Mouse (Mus musculus) MEL (cell line): ENCODE results near the gene Txndc15. TPM values are rescaled to one million over a fixed set of nuclear protein-coding genes. Genes with fewer than 3 reads are reported as not detected.

Experiments used
- DNase-seq: peaks from one replicate; pipeline ENCODE4 v3.0.0; 2011; ENCODE audit warnings: low read depth, low spot score
- H3K27ac ChIP-seq: 2 replicates; pipeline ENCODE4 v1.5.1; 2012; ENCODE audit warnings: low read depth, mild to moderate bottlenecking, control low read depth, low read length, moderate library complexity; ENCODE audit not compliant: control insufficient read depth
- H3K27me3 ChIP-seq, 2 experiments: fragments of 150-350 bp in 1 of 2; sonication (generic) in 1 of 2; 2 replicates each; pipeline ENCODE4 v1.6.1; 2012; ENCODE audit warnings: low read length in 2 of 2, mild to moderate bottlenecking in 2 of 2, improper control_type of control experiment in 1 of 2, moderate library complexity in 1 of 2; ENCODE audit not compliant: insufficient read depth in 2 of 2, control insufficient read depth in 1 of 2
- H3K36me3 ChIP-seq, 2 experiments: 2 replicates each; pipeline ENCODE4 v1.6.1; 2012 to 2014; ENCODE audit warnings: low read length in 2 of 2, improper control_type of control experiment in 1 of 2, inconsistent platforms in 1 of 2, mild to moderate bottlenecking in 1 of 2; ENCODE audit not compliant: insufficient read depth in 2 of 2, control insufficient read depth in 1 of 2
- H3K4me1 ChIP-seq, 2 experiments: fragments of 150-350 bp in 1 of 2; sonication (generic) in 1 of 2; 2 replicates each; pipeline ENCODE4 v1.6.1; 2012; ENCODE audit warnings: low read length in 2 of 2, improper control_type of control experiment in 1 of 2, mild to moderate bottlenecking in 1 of 2; ENCODE audit not compliant: insufficient read depth in 2 of 2, control insufficient read depth in 1 of 2
- H3K4me3 ChIP-seq, 2 experiments: fragments of 150-350 bp in 1 of 2; sonication (generic) in 1 of 2; 2 replicates each; pipeline ENCODE4 v1.5.1; 2012; ENCODE audit warnings: low read depth in 2 of 2, low read length in 2 of 2, mild to moderate bottlenecking in 2 of 2, moderate library complexity in 2 of 2, control low read depth in 1 of 2, improper control_type of control experiment in 1 of 2; ENCODE audit not compliant: control insufficient read depth in 1 of 2, insufficient read depth in 1 of 2
- H3K79me2 ChIP-seq: 2 replicates; pipeline ENCODE4 v1.6.1; 2012; ENCODE audit warnings: mild to moderate bottlenecking, low read length, moderate library complexity; ENCODE audit not compliant: control insufficient read depth, poor library complexity, insufficient read depth
- H3K9ac ChIP-seq: 2 replicates; pipeline ENCODE4 v1.6.1; 2012; ENCODE audit warnings: low read depth, mild to moderate bottlenecking, control low read depth, low read length, moderate library complexity; ENCODE audit not compliant: control insufficient read depth, poor library complexity, severe bottlenecking
- H3K9me3 ChIP-seq: fragments of 150-350 bp; sonication (generic); replicated peaks from 2 replicates; pipeline ENCODE4 v1.6.1; 2012; ENCODE audit warnings: mild to moderate bottlenecking, low read length, improper control_type of control experiment, moderate library complexity; ENCODE audit not compliant: insufficient read depth
- CHD1 ChIP-seq: IDR thresholded peaks from 2 replicates; pipeline ENCODE4 v1.6.1; 2012; ENCODE audit warnings: low read depth, mild to moderate bottlenecking, inconsistent platforms, low read length, improper control_type of control experiment
- CHD2 ChIP-seq: IDR thresholded peaks from 2 replicates; pipeline ENCODE4 v1.6.1; 2011; ENCODE audit warnings: low read length, improper control_type of control experiment
- CTCF ChIP-seq, 3 experiments: IDR thresholded peaks in 2 of 3; conservative IDR thresholded peaks in 1 of 3; 2 replicates each; pipeline ENCODE4 v1.5.1; 2011 to 2012; ENCODE audit warnings: low read length in 3 of 3, low read depth in 2 of 3, mild to moderate bottlenecking in 2 of 3, improper control_type of control experiment in 1 of 3, inconsistent platforms in 1 of 3, mixed read lengths in 1 of 3, moderate library complexity in 1 of 3; ENCODE audit not compliant: control insufficient read depth in 1 of 3, insufficient read depth in 1 of 3, poor library complexity in 1 of 3, severe bottlenecking in 1 of 3
- E2F4 ChIP-seq: IDR thresholded peaks from 2 replicates; pipeline ENCODE4 v1.6.1; 2011; ENCODE audit warnings: low read depth, low read length, improper control_type of control experiment, borderline replicate concordance
- ELF1 ChIP-seq: IDR thresholded peaks from 2 replicates; pipeline ENCODE4 v1.6.1; 2014; ENCODE audit warnings: low read depth, mild to moderate bottlenecking, inconsistent platforms, low read length, improper control_type of control experiment, moderate library complexity
- ETS1 ChIP-seq: IDR thresholded peaks from 2 replicates; pipeline ENCODE4 v1.6.1; 2012; ENCODE audit warnings: low read depth, mild to moderate bottlenecking, inconsistent platforms, low read length, improper control_type of control experiment, moderate library complexity
- GABPA ChIP-seq: IDR thresholded peaks from 2 replicates; pipeline ENCODE4 v1.6.1; 2012; ENCODE audit warnings: low read depth, mild to moderate bottlenecking, inconsistent platforms, low read length, improper control_type of control experiment, moderate library complexity
- JUND ChIP-seq: IDR thresholded peaks from 2 replicates; pipeline ENCODE4 v1.6.1; 2011; ENCODE audit warnings: low read depth, mild to moderate bottlenecking, improper control_type of control experiment, low read length
- MAX ChIP-seq: IDR thresholded peaks from 2 replicates; pipeline ENCODE4 v1.6.1; 2011; ENCODE audit warnings: low read length, improper control_type of control experiment
- MEF2A ChIP-seq: IDR thresholded peaks from 2 replicates; pipeline ENCODE4 v1.6.1; 2014; ENCODE audit warnings: low read depth, mild to moderate bottlenecking, inconsistent platforms, low read length, improper control_type of control experiment; ENCODE audit not compliant: poor library complexity, insufficient replicate concordance, severe bottlenecking; ENCODE audit errors: extremely low read depth
- MYC ChIP-seq: IDR thresholded peaks from 2 replicates; pipeline ENCODE4 v1.6.1; 2011; ENCODE audit warnings: low read depth, mild to moderate bottlenecking, low read length, improper control_type of control experiment, moderate library complexity
- POLR2AphosphoS5 ChIP-seq: IDR thresholded peaks from 2 replicates; pipeline ENCODE4 v1.6.1; 2012; ENCODE audit warnings: low read depth, borderline replicate concordance, mild to moderate bottlenecking, inconsistent platforms, low read length, moderate library complexity, mixed read lengths
- RAD21 ChIP-seq: IDR thresholded peaks from 2 replicates; pipeline ENCODE4 v1.6.1; 2011; ENCODE audit warnings: mild to moderate bottlenecking, low read depth, low read length, improper control_type of control experiment
- RCOR1 ChIP-seq: IDR thresholded peaks from 2 replicates; pipeline ENCODE4 v1.6.1; 2012; ENCODE audit warnings: low read depth, mild to moderate bottlenecking, inconsistent platforms, low read length, improper control_type of control experiment
- SIN3A ChIP-seq: IDR thresholded peaks from 2 replicates; pipeline ENCODE4 v1.6.1; 2012; ENCODE audit warnings: low read length, improper control_type of control experiment, inconsistent platforms
- SMC3 ChIP-seq: IDR thresholded peaks from 2 replicates; pipeline ENCODE4 v1.6.1; 2011; ENCODE audit warnings: low read depth, low read length, improper control_type of control experiment
- TBP ChIP-seq: IDR thresholded peaks from 2 replicates; pipeline ENCODE4 v1.8.0; 2011; ENCODE audit warnings: low read depth, low read length, improper control_type of control experiment
- TCF12 ChIP-seq: IDR thresholded peaks from 2 replicates; pipeline ENCODE4 v1.6.1; 2014; ENCODE audit warnings: low read depth, mild to moderate bottlenecking, inconsistent platforms, low read length, improper control_type of control experiment, moderate library complexity
- UBTF ChIP-seq: IDR thresholded peaks from 2 replicates; pipeline ENCODE4 v1.6.1; 2012; ENCODE audit warnings: low read depth, mild to moderate bottlenecking, inconsistent platforms, low read length, improper control_type of control experiment, moderate library complexity, borderline replicate concordance; ENCODE audit not compliant: insufficient read depth
- USF2 ChIP-seq, 2 experiments: IDR thresholded peaks; 2 replicates each; pipeline ENCODE4 v1.6.1; 2011 to 2012; ENCODE audit warnings: improper control_type of control experiment in 2 of 2, low read length in 2 of 2, borderline replicate concordance in 1 of 2, inconsistent platforms in 1 of 2, low read depth in 1 of 2, mild to moderate bottlenecking in 1 of 2; ENCODE audit not compliant: insufficient read depth in 1 of 2
- ZMIZ1 ChIP-seq: IDR thresholded peaks from 2 replicates; pipeline ENCODE4 v1.6.1; 2012; ENCODE audit warnings: low read depth, mild to moderate bottlenecking, inconsistent platforms, low read length, improper control_type of control experiment, moderate library complexity
- polyA plus RNA-seq, 2 experiments: library from polyadenylated mRNA; stranded (reverse) in 1 of 2; unstranded in 1 of 2; fragments of >175 nt in 1 of 2; fragments of >200 nt in 1 of 2; gene quantifications; 2 replicates each; pipeline versions ENCODE4 v1.2.1 to v1.2.4; 2012; ENCODE audit warnings: low replicate concordance in 2 of 2, low read depth in 1 of 2; ENCODE audit not compliant: insufficient read length in 2 of 2, insufficient read depth in 1 of 2, missing spikeins in 1 of 2
- total RNA-seq: library from RNA; depleted of rRNA; stranded (reverse); fragments of 300-350 nt; gene quantifications from 2 replicates; pipeline ENCODE4 v1.2.3, GENCODE M21; 2012

Txndc15 gene
- total and polyA plus RNA-seq, 3 experiments = 31.5 to 43.0 TPM; not detected in 1

GRCm38 (mm10) chr13:55756789-55757188 lies 42.3 kb downstream of the Txndc15 start:
- Histone ChIP-seq H3K36me3 (no peaks in the 10 kb centered on the region), H3K27me3 (no peaks in the 10 kb centered on the region)
- no peak for TF ChIP-seq UBTF
- no peak for TF ChIP-seq JUND
- no peak for TF ChIP-seq SIN3A
- no peak for TF ChIP-seq E2F4
- no peak for TF ChIP-seq TBP
- no peak for TF ChIP-seq MAX
- no peak for TF ChIP-seq MYC
- TF ChIP-seq MEF2A = no peak
- no peak for TF ChIP-seq POLR2AphosphoS5
- TF ChIP-seq CTCF (IDR thresholded peaks at IDR 0.05 in 2 of 3, conservative IDR thresholded peaks at IDR 0.05 in 1 of 3; ENCODE audit: control insufficient read depth in 1 of 3, insufficient read depth in 1 of 3, low read depth in 2 of 3, low read length in 3 of 3, poor library complexity in 1 of 3, severe bottlenecking in 1 of 3) = no peak
- no peak for TF ChIP-seq GABPA
- no peak for TF ChIP-seq RCOR1
- TF ChIP-seq CHD2 = no peak
- no peak for TF ChIP-seq USF2 (IDR thresholded peaks at IDR 0.05; ENCODE audit: borderline replicate concordance in 1 of 2, insufficient read depth in 1 of 2, low read depth in 1 of 2, low read length in 2 of 2)
- no peak for TF ChIP-seq TCF12
- no peak for TF ChIP-seq CHD1
- no peak for TF ChIP-seq ELF1
- no peak for TF ChIP-seq ETS1
- TF ChIP-seq, all 39 proteins: peak for 0
- no peaks in the 10 kb centered on the region; a peak in 1 of 4 replicates for H3K4me1 ChIP-seq
- H3K79me2 ChIP-seq = no peaks in the 10 kb centered on the region
- no peak overlapping the region for H3K27ac ChIP-seq
- no peak overlapping the region for H3K4me3 ChIP-seq
- no peak overlapping the region for H3K9ac ChIP-seq
- no peaks in the 10 kb centered on the region for H3K9me3 ChIP-seq
- DNase-seq = no peak

- peak; percentile 33 for TF ChIP-seq SMC3
- TF ChIP-seq RAD21 = peak; percentile 15
- TF ChIP-seq CTCF (IDR thresholded peaks at IDR 0.05 in 2 of 3, conservative IDR thresholded peaks at IDR 0.05 in 1 of 3; ENCODE audit: control insufficient read depth in 1 of 3, insufficient read depth in 1 of 3, low read depth in 2 of 3, low read length in 3 of 3, poor library complexity in 1 of 3, severe bottlenecking in 1 of 3) = peak in 2 of 3 experiments; percentile 41 to 42; a peak in 4 of 6 replicates
- no peak for TF ChIP-seq ZMIZ1
- peak; percentile 48 for DNase-seq
- Histone ChIP-seq H3K79me2 (no peaks in the 10 kb centered on the region), H3K4me1 (no peaks in the 10 kb centered on the region; a peak in 1 of 4 replicates), H3K27me3 (no peaks in the 10 kb centered on the region), H3K27ac (no peak overlapping the region), H3K4me3 (no peak overlapping the region), H3K9me3 (no peaks in the 10 kb centered on the region), H3K36me3 (no peaks in the 10 kb centered on the region), H3K9ac (no peak overlapping the region)
Measured at GRCm38 (mm10) chr13:55757645-55758044, 43.2 kb downstream of the Txndc15 start.
